ENCODE assay signal across 8 mouse cellular contexts in the genomic region with DNA sequence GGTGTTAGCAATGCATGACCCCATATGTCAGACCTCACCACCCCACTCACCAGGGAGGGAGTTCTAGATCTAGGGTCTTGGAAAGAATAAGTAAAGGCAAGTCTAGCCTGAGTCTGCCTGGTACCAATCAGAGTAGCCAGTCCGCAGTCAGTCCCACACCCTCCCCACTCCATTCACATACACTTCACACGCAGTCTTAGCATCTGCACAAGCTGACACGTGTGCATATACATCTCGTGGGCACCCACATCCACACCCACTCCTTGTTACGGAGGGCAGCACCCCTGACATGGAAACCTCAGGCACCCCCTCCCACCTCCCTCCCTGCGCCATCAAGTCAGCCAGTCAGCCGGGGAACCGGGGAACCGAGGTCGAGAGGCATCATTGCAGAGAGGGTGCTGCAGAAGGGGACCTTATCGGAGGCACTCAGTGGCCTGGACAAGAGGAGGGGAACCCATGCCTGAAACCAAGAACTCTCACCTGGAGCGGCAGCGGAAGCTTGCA. TPM values are rescaled to one million over a fixed set of nuclear protein-coding genes. Genes with fewer than 3 reads are reported as not detected.
DNase-seq lines count a peak whose midpoint lies in the region; ATAC-seq and TF ChIP-seq lines count a peak whose summit lies in the region.

No protein-coding gene starts in this region.

- H3K9me3 ChIP-seq in lung, embryonic 14.5 days (ENCODE audit: low read depth, low read length), result no peaks in the 10 kb centered on the region
- no peaks in the 10 kb centered on the region for H3K9me3 ChIP-seq in limb, embryonic 12.5 days
- H3K9me3 ChIP-seq in neural tube, embryonic 14.5 days (ENCODE audit: control insufficient read depth, low read length), result no peaks in the 10 kb centered on the region

- intact Hi-C loops in left cerebral cortex, postnatal 36 days (cut with DNase I), result loop anchor here (5.0 kb wide), 2 partner anchors 62 to 127 kb away; a partner anchor contains a TSS

- no peaks in the 10 kb centered on the region for H3K27me3 ChIP-seq in lung, embryonic 14.5 days (ENCODE audit: insufficient read depth, low read length)
- no peaks in the 10 kb centered on the region for H3K27me3 ChIP-seq in limb, embryonic 12.5 days
- no peaks in the 10 kb centered on the region for H3K27me3 ChIP-seq in neural tube, embryonic 14.5 days (ENCODE audit: control insufficient read depth, insufficient read depth, low read length)

- WGBS in lung, embryonic 14.5 days, result 10% methylated on average over 13 of the region's 13 CpGs
- WGBS in limb, embryonic 12.5 days, result 20% methylated on average over 13 of the region's 13 CpGs
- 13% methylated on average over 13 of the region's 13 CpGs for WGBS in neural tube, embryonic 14.5 days

- peak overlapping the region; percentile 97 for H3K4me2 ChIP-seq in lung, embryonic 14.5 days
- peak overlapping the region; percentile 99 for H3K4me2 ChIP-seq in limb, embryonic 12.5 days
- peak overlapping the region; percentile 99 for H3K4me2 ChIP-seq in neural tube, embryonic 14.5 days (ENCODE audit: low read depth, low read length)

- H3K4me1 ChIP-seq in lung, embryonic 14.5 days (ENCODE audit: insufficient read depth), result peaks cover 35% of the 10 kb centered on the region
- peaks cover 19% of the 10 kb centered on the region for H3K4me1 ChIP-seq in embryonic fibroblast, embryonic 13.5 days (ENCODE audit: control insufficient read depth, insufficient read depth, low read length)
- peaks cover 62% of the 10 kb centered on the region for H3K4me1 ChIP-seq in limb, embryonic 12.5 days (replicated peaks)
- H3K4me1 ChIP-seq in neural tube, embryonic 14.5 days (ENCODE audit: control insufficient read depth, insufficient read depth, low read length), result peaks cover 32% of the 10 kb centered on the region

- TF ChIP-seq CTCF in lung, embryonic 14.5 days (IDR thresholded peaks at IDR 0.05; ENCODE audit: low read depth), result no peak
- no peak for TF ChIP-seq CTCF in embryonic fibroblast, embryonic 13.5 days (IDR thresholded peaks at IDR 0.05; ENCODE audit: borderline replicate concordance, insufficient read depth, low read length)

- peak; percentile 18 for ATAC-seq in lung, embryonic 14.5 days (ENCODE audit: insufficient read depth)
- ATAC-seq in limb, embryonic 12.5 days (ENCODE audit: insufficient number of reproducible peaks, insufficient read depth, low FRiP score, low TSS enrichment, low read depth), result peak; percentile 6; the same call in 1 of the 2 replicates
- ATAC-seq in neural tube, embryonic 14.5 days (ENCODE audit: low read depth), result peak; percentile 50

- DNase-seq in lung, embryonic 14.5 days, result no peak
- no peak for DNase-seq in lung, postnatal 10 days
- no peak for DNase-seq in spleen, adult 18-20 months
- no peak for DNase-seq in cerebellum, postnatal 10 days
- no peak for DNase-seq in left cerebral cortex, postnatal 36 days (ENCODE audit: low spot score in 2 of 2)

- H3K9ac ChIP-seq in lung, embryonic 14.5 days, result peak overlapping the region; percentile 77
- peak overlapping the region; percentile 76 for H3K9ac ChIP-seq in limb, embryonic 12.5 days (replicated peaks)
- peak overlapping the region; percentile 59 for H3K9ac ChIP-seq in neural tube, embryonic 14.5 days (replicated peaks; ENCODE audit: low read depth, low read length)

- peaks cover 12% of the 10 kb centered on the region; the same call in 1 of the 2 replicates for H3K36me3 ChIP-seq in lung, embryonic 14.5 days (ENCODE audit: insufficient read depth)
- peaks cover 10% of the 10 kb centered on the region for H3K36me3 ChIP-seq in limb, embryonic 12.5 days
- no peaks in the 10 kb centered on the region; the same call in 1 of the 2 replicates for H3K36me3 ChIP-seq in neural tube, embryonic 14.5 days (ENCODE audit: control insufficient read depth, insufficient read depth, low read length)

- TF ChIP-seq POLR2A in embryonic fibroblast, embryonic 13.5 days (IDR thresholded peaks at IDR 0.05; ENCODE audit: low read depth, low read length), result no peak; the same call in 1 of the 2 replicates

- peak overlapping the region; percentile 58; the same call in 1 of the 2 replicates for H3K27ac ChIP-seq in lung, embryonic 14.5 days (ENCODE audit: low read depth)
- H3K27ac ChIP-seq in embryonic fibroblast, embryonic 13.5 days (ENCODE audit: insufficient read depth, low read length), result peak overlapping the region; percentile 65
- peak overlapping the region; percentile 88; the same call in 1 of the 2 replicates for H3K27ac ChIP-seq in limb, embryonic 12.5 days
- peak overlapping the region; percentile 79 for H3K27ac ChIP-seq in neural tube, embryonic 14.5 days (ENCODE audit: low read depth, low read length)

- peak overlapping the region; percentile 77 for H3K4me3 ChIP-seq in lung, embryonic 14.5 days (ENCODE audit: low read depth, low read length)
- H3K4me3 ChIP-seq in embryonic fibroblast, embryonic 13.5 days (ENCODE audit: insufficient read depth, low read length), result peak overlapping the region; percentile 79
- H3K4me3 ChIP-seq in limb, embryonic 12.5 days (replicated peaks), result peak overlapping the region; percentile 68
- peak overlapping the region; percentile 55 for H3K4me3 ChIP-seq in neural tube, embryonic 14.5 days (ENCODE audit: low read depth, low read length)

RNA-seq across cellular contexts. Expression of a gene that starts 1.6 kb away (rescaled TPM):
- 31.4 and 37.4 TPM in 2 replicates for polyA plus RNA-seq in lung, embryonic 14.5 days (2014; fragmentation: Nextera tagmentation; extraction: Ambion mirVana)
- polyA plus RNA-seq in embryonic fibroblast, embryonic 13.5 days (2011; ENCODE audit: insufficient read length, low read depth, missing spikeins), result 48.3 and 50.0 TPM in 2 replicates
- 51.5 and 51.7 TPM in 2 replicates for polyA plus RNA-seq in limb, embryonic 12.5 days (2016; fragmentation: Nextera tagmentation; extraction: Ambion mirVana)
- polyA plus RNA-seq in neural tube, embryonic 14.5 days (2014; fragmentation: Nextera tagmentation; extraction: Ambion mirVana), result 51.7 and 53.5 TPM in 2 replicates
- total RNA-seq in left cerebral cortex, postnatal 36 days (2021), result 10 to 100 TPM; 48.9 to 52.9 TPM

RNA-seq across cellular contexts. Expression of a gene that starts 7.8 kb away (rescaled TPM):
- 0.50 and 0.97 TPM in 2 replicates for polyA plus RNA-seq in lung, embryonic 14.5 days (2014; fragmentation: Nextera tagmentation; extraction: Ambion mirVana)
- 1.0 and 1.1 TPM in 2 replicates for polyA plus RNA-seq in embryonic fibroblast, embryonic 13.5 days (2011; ENCODE audit: insufficient read length, low read depth, missing spikeins)
- polyA plus RNA-seq in limb, embryonic 12.5 days (2016; fragmentation: Nextera tagmentation; extraction: Ambion mirVana), result 0.55 and 0.69 TPM in 2 replicates
- polyA plus RNA-seq in neural tube, embryonic 14.5 days (2014; fragmentation: Nextera tagmentation; extraction: Ambion mirVana), result 0.24 TPM in 1 of 2 replicates, not detected in the other
- not detected for total RNA-seq in left cerebral cortex, postnatal 36 days (2021)

RNA-seq across cellular contexts. Expression of a gene that starts 40.1 kb away (rescaled TPM):
- polyA plus RNA-seq in lung, embryonic 14.5 days (2014; fragmentation: Nextera tagmentation; extraction: Ambion mirVana), result 16.0 and 16.8 TPM in 2 replicates
- polyA plus RNA-seq in embryonic fibroblast, embryonic 13.5 days (2011; ENCODE audit: insufficient read length, low read depth, missing spikeins), result 11.1 and 11.5 TPM in 2 replicates
- 16.3 and 17.4 TPM in 2 replicates for polyA plus RNA-seq in limb, embryonic 12.5 days (2016; fragmentation: Nextera tagmentation; extraction: Ambion mirVana)
- 17.7 and 18.6 TPM in 2 replicates for polyA plus RNA-seq in neural tube, embryonic 14.5 days (2014; fragmentation: Nextera tagmentation; extraction: Ambion mirVana)
- total RNA-seq in left cerebral cortex, postnatal 36 days (2021), result 10 to 100 TPM in 1 of 2 experiments, 1 to 10 TPM in 1; 7.8 to 11.8 TPM
